Mouse (Mus musculus): ENCODE results near the gene Nampt. TPM values are rescaled to one million over a fixed set of nuclear protein-coding genes. Genes with fewer than 3 reads are reported as not detected.

The Nampt gene
- polyA plus RNA-seq, 1 experiment from 2014 or later = 32.3 TPM

GRCm38 (mm10) chr12:32901005-32901404 lies 81.7 kb downstream of the Nampt start:
- Histone ChIP-seq H3K4me1 (ENCODE audit: control insufficient read depth, insufficient read depth, low read depth, low read length) (no peaks in the 10 kb centered on the region), H3K27ac (ENCODE audit: low read depth, low read length) (no peak overlapping the region), H3K36me3 (ENCODE audit: control insufficient read depth, insufficient read depth, low read length) (no peaks in the 10 kb centered on the region), H3K4me3 (ENCODE audit: low read length) (no peak overlapping the region), H3K9ac (ENCODE audit: low read depth, low read length) (no peak overlapping the region), H3K4me2 (ENCODE audit: low read length) (no peak overlapping the region), H3K27me3 (replicated peaks; ENCODE audit: control insufficient read depth, insufficient read depth, low read length) (no peaks in the 10 kb centered on the region; the same call in none of the 2 replicates), H3K9me3 (ENCODE audit: control insufficient read depth, low read length) (no peaks in the 10 kb centered on the region)
- ATAC-seq = no peak
- WGBS = 86% methylated on average over 3 of the region's 3 CpGs

Other genes with a start within 250 kb of the Nampt start
- gene Sypl, start 134.3 kb downstream of the Nampt start, polyA plus RNA-seq (2015; fragmentation: Nextera tagmentation; extraction: Ambion mirVana) = 43.4 and 46.0 TPM in 2 replicates

Measured in hindbrain, embryonic 16.5 days (tissue).